Mouse (Mus musculus): ENCODE data around the gene C1qb. TPM values are rescaled to one million over a fixed set of nuclear protein-coding genes. Genes with fewer than 3 reads are reported as not detected.

Gene C1qb
- total and polyA plus RNA-seq, 2 experiments from 2014 or later, result 60.0 to 64.3 TPM

DNA sequence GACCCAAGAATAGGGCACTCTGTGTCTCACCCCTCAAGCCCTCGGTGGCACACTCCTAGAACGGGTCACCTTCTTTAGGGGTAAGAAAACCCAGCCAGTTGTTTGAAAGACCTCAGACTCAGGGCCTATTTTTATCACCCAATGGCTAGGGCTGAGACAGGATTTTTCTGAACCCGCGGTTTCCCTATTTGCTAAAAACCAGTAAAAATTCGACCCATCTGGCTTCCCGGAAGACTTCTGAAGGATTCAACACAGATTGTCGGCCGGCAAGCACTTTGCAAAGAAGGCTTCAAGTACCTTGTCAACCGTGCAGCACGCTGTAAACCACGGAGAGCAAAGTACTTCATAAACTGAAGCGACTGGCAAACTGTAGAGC, 51.6 kb downstream of the C1qb start:
- Histone ChIP-seq H3K36me3 (ENCODE audit: insufficient read depth, low read length) (no peaks in the 10 kb centered on the region), H3K9ac (replicated peaks; ENCODE audit: low read length, poor library complexity, severe bottlenecking) (peak overlapping the region; percentile 90), H3K27ac (ENCODE audit: low read depth, low read length) (no peak overlapping the region), H3K4me1 (ENCODE audit: insufficient read depth, low read length) (peaks cover 27% of the 10 kb centered on the region), H3K9me3 (ENCODE audit: low read length) (no peaks in the 10 kb centered on the region), H3K27me3 (ENCODE audit: insufficient read depth, low read length) (no peaks in the 10 kb centered on the region), H3K4me2 (ENCODE audit: low read depth, low read length, poor library complexity, severe bottlenecking) (peak overlapping the region; percentile 92), H3K4me3 (ENCODE audit: low read depth, low read length) (peak overlapping the region; percentile 85)
- no peak for DNase-seq (ENCODE audit: low spot score)
- TF ChIP-seq CTCF (IDR thresholded peaks at IDR 0.05), result no peak
- no peak for ATAC-seq (ENCODE audit: low FRiP score)
- 7% methylated on average over 12 of the region's 12 CpGs for WGBS

DNA sequence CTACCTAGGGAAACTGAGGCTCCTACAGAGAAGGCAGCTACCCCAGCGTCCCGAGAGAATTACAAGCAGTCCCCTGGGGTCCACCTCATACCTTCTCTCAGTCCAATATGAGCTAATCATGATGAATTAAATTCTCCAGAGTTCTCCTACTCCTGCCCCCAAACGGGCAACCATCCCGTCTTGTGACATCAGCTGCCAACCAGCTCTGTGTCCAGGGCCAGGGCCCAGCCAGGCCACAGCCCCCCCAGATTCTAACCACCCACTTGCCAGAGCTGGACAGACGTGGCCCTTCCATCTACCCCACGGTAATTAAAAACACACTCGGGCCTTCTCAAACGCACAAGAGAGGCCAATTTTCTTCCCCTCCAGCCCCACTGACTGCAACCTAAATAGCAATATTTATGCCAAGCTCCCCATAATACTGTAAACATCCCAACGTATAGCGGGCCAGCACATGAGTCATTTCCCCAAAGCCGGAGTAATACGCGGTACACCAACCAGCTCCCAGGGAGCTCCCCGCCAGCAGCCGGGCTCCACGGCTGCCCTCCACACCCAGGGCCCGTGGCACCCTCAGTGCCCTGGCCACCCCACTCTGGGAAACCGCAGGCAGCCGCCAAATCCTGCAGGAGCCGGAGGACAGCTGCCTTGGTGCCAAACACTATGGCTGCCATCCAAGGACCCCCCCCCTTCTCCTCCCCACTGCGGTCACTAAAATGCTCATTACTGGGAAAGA, 52.2 kb downstream of the C1qb start:
- Histone ChIP-seq H3K27me3 (ENCODE audit: insufficient read depth, low read length) (no peaks in the 10 kb centered on the region), H3K4me3 (ENCODE audit: low read depth, low read length) (peak overlapping the region; percentile 85), H3K27ac (ENCODE audit: low read depth, low read length) (no peak overlapping the region), H3K36me3 (ENCODE audit: insufficient read depth, low read length) (no peaks in the 10 kb centered on the region), H3K4me2 (ENCODE audit: low read depth, low read length, poor library complexity, severe bottlenecking) (peak overlapping the region; percentile 92), H3K9ac (replicated peaks; ENCODE audit: low read length, poor library complexity, severe bottlenecking) (peak overlapping the region; percentile 90), H3K4me1 (ENCODE audit: insufficient read depth, low read length) (peaks cover 27% of the 10 kb centered on the region), H3K9me3 (ENCODE audit: low read length) (no peaks in the 10 kb centered on the region)
- ATAC-seq (ENCODE audit: low FRiP score) (no peak), DNase-seq (ENCODE audit: low spot score) (no peak)
- WGBS, result 32% methylated on average over 21 of the region's 21 CpGs
- TF ChIP-seq CTCF (IDR thresholded peaks at IDR 0.05), result no peak

DNA sequence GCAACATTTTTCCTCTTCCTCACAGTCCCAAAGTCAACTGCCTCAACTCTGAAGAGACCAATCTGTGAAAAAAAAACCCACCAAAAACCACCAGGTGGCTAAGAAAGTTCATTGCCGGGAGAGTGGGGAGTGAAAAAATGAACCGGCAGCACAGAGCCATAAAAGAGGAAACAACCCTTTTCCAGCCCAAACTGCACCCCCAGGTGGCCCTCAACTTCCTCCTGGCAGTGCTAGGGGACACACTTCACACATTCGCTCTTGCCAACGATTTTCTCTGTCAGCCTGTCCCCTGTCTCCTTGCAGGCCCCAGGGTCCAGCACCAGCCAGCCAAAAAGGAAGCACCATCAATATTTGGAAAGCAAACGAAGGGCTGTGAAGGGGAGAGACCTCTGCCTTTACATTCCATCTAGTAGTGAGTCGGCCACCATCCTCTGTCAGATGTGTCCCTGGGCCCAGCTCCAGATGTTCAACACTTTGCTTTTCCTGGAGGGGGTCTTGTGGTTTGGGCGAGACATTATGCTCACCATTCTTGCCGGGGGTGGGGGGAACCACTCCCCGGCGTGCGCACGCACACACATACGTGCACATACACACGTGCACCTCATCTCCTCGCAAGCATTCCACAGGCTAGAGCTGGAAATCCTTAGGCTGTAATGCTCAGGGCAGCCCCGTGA, 53.3 kb downstream of the C1qb start:
- Histone ChIP-seq H3K4me3 (ENCODE audit: low read depth, low read length) (no peak overlapping the region), H3K4me1 (ENCODE audit: insufficient read depth, low read length) (peaks cover 27% of the 10 kb centered on the region), H3K9me3 (ENCODE audit: low read length) (no peaks in the 10 kb centered on the region), H3K36me3 (ENCODE audit: insufficient read depth, low read length) (no peaks in the 10 kb centered on the region), H3K4me2 (ENCODE audit: low read depth, low read length, poor library complexity, severe bottlenecking) (peak overlapping the region; percentile 92), H3K27ac (ENCODE audit: low read depth, low read length) (no peak overlapping the region), H3K27me3 (ENCODE audit: insufficient read depth, low read length) (no peaks in the 10 kb centered on the region), H3K9ac (replicated peaks; ENCODE audit: low read length, poor library complexity, severe bottlenecking) (peak overlapping the region; percentile 90; the same call in 1 of the 2 replicates)
- WGBS, result 79% methylated on average over 16 of the region's 16 CpGs
- ATAC-seq (ENCODE audit: low FRiP score) (no peak), DNase-seq (ENCODE audit: low spot score) (no peak)
- TF ChIP-seq CTCF (IDR thresholded peaks at IDR 0.05), result no peak; the same call in 1 of the 2 replicates

DNA sequence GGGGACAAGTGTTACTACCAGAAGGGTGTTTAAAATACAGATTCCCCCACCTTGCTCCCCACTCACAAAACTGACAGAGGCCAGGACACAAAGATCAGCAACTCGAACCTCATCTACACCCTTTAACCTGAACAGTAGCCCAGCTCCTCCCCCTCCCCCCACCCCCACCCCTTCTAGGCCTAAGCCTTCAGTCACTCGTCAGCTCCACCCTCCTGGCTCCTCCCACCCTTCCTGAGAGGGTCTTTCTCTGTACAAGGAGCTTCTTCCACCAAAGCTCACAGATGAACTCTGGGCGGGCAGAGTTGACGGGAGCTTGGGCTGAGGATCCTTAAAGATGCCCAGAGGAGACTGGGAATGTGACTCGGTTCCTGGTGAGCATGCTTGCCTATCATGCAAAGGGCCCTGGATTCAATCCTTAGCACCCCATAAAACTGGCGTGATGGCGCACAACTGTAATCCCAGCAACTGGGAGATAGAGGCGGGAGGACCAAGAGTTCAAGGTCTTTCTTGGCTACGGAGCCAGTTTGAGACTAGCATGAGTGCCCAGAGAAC, 55.6 kb downstream of the C1qb start:
- H3K4me2 ChIP-seq (ENCODE audit: low read depth, low read length, poor library complexity, severe bottlenecking), result peak overlapping the region; percentile 3; the same call in 1 of the 2 replicates

More for the DNA sequence above, 55.6 kb downstream of the C1qb start:
- Histone ChIP-seq H3K27ac (ENCODE audit: low read depth, low read length) (no peak overlapping the region), H3K36me3 (ENCODE audit: insufficient read depth, low read length) (no peaks in the 10 kb centered on the region), H3K4me3 (ENCODE audit: low read depth, low read length) (no peak overlapping the region), H3K9ac (replicated peaks; ENCODE audit: low read length, poor library complexity, severe bottlenecking) (no peak overlapping the region), H3K9me3 (ENCODE audit: low read length) (no peaks in the 10 kb centered on the region), H3K27me3 (ENCODE audit: insufficient read depth, low read length) (no peaks in the 10 kb centered on the region), H3K4me1 (ENCODE audit: insufficient read depth, low read length) (peaks cover 24% of the 10 kb centered on the region)
- 58% methylated on average over 9 of the region's 9 CpGs for WGBS
- DNase-seq (ENCODE audit: low spot score) (no peak), ATAC-seq (ENCODE audit: low FRiP score) (no peak)
- TF ChIP-seq CTCF (IDR thresholded peaks at IDR 0.05), result no peak

Other genes with a start within 250 kb of the C1qb start
- gene Ephb2, start 50.2 kb downstream of the C1qb start, total RNA-seq (2014; rRNA removed), result 149 and 202 TPM in 2 replicates
- gene Ephb2, start 50.2 kb downstream of the C1qb start, polyA plus RNA-seq (2015; fragmentation: Nextera tagmentation; extraction: Ambion mirVana), result 13.6 and 15.6 TPM in 2 replicates
- gene C1qc, start 6.9 kb upstream of the C1qb start, total RNA-seq (2014; rRNA removed), result 62.7 and 79.7 TPM in 2 replicates
- gene C1qc, start 6.9 kb upstream of the C1qb start, polyA plus RNA-seq (2015; fragmentation: Nextera tagmentation; extraction: Ambion mirVana), result 39.0 and 39.7 TPM in 2 replicates
- gene C1qa, start 12.6 kb upstream of the C1qb start, total RNA-seq (2014; rRNA removed), result 48.5 and 48.8 TPM in 2 replicates
- 38.8 and 44.4 TPM in 2 replicates for gene C1qa, start 12.6 kb upstream of the C1qb start, polyA plus RNA-seq (2015; fragmentation: Nextera tagmentation; extraction: Ambion mirVana)
- gene Epha8, start 70.6 kb upstream of the C1qb start, total RNA-seq (2014; rRNA removed), result 49.9 and 51.1 TPM in 2 replicates
- 17.3 and 18.3 TPM in 2 replicates for gene Epha8, start 70.6 kb upstream of the C1qb start, polyA plus RNA-seq (2015; fragmentation: Nextera tagmentation; extraction: Ambion mirVana)
- 7.5 and 8.4 TPM in 2 replicates for gene Zbtb40, start 162.6 kb upstream of the C1qb start, total RNA-seq (2014; rRNA removed)
- 0.99 and 1.2 TPM in 2 replicates for gene Zbtb40, start 162.6 kb upstream of the C1qb start, polyA plus RNA-seq (2015; fragmentation: Nextera tagmentation; extraction: Ambion mirVana)